Mouse (Mus musculus): ENCODE measurements around the gene Adamts16. TPM values are rescaled to one million over a fixed set of nuclear protein-coding genes. Genes with fewer than 3 reads are reported as not detected.

The Adamts16 gene
- polyA plus RNA-seq, 1 experiment from 2014 or later: 0.73 TPM

GRCm38 (mm10) chr13:70845526-70845925, 3.9 kb upstream of the Adamts16 start:
- H3K27ac ChIP-seq (replicated peaks; ENCODE audit: low read depth, low read length): no peak overlapping the region
- H3K9ac ChIP-seq (ENCODE audit: low read length): no peak overlapping the region
- DNase-seq (ENCODE audit: low spot score) (no peak), ATAC-seq (ENCODE audit: insufficient number of reproducible peaks, low FRiP score, low TSS enrichment, low read depth) (no peak)
- H3K9me3 ChIP-seq (ENCODE audit: control insufficient read depth, low read length): no peaks in the 10 kb centered on the region
- WGBS: 81% methylated on average over 7 of the region's 7 CpGs
- H3K4me1 ChIP-seq (ENCODE audit: control insufficient read depth, insufficient read depth, low read length): no peaks in the 10 kb centered on the region
- peaks cover 21% of the 10 kb centered on the region for H3K27me3 ChIP-seq (ENCODE audit: control insufficient read depth, insufficient read depth, low read length)
- H3K36me3 ChIP-seq (ENCODE audit: control insufficient read depth, insufficient read depth, low read length): no peaks in the 10 kb centered on the region
- H3K4me3 ChIP-seq (ENCODE audit: low read depth, low read length): no peak overlapping the region
- no peak overlapping the region for H3K4me2 ChIP-seq (ENCODE audit: low read depth, severe bottlenecking)

- no peak for ATAC-seq (ENCODE audit: insufficient number of reproducible peaks, low FRiP score, low TSS enrichment, low read depth)
- H3K9ac ChIP-seq (ENCODE audit: low read length): no peak overlapping the region
- WGBS: 44% methylated on average over 3 of the region's 4 CpGs
- H3K4me3 ChIP-seq (ENCODE audit: low read depth, low read length): no peak overlapping the region
- H3K4me1 ChIP-seq (ENCODE audit: control insufficient read depth, insufficient read depth, low read length): no peaks in the 10 kb centered on the region
- no peak overlapping the region for H3K27ac ChIP-seq (replicated peaks; ENCODE audit: low read depth, low read length)
- H3K4me2 ChIP-seq (ENCODE audit: low read depth, severe bottlenecking): no peak overlapping the region
- H3K27me3 ChIP-seq (ENCODE audit: control insufficient read depth, insufficient read depth, low read length): peaks cover 22% of the 10 kb centered on the region
- H3K9me3 ChIP-seq (ENCODE audit: control insufficient read depth, low read length): no peaks in the 10 kb centered on the region
- DNase-seq (ENCODE audit: low spot score): no peak
- no peaks in the 10 kb centered on the region for H3K36me3 ChIP-seq (ENCODE audit: control insufficient read depth, insufficient read depth, low read length)
Observed at GRCm38 (mm10) chr13:70842126-70842525, 515 bp upstream of the Adamts16 start.

- H3K9me3 ChIP-seq (ENCODE audit: control insufficient read depth, low read length): no peaks in the 10 kb centered on the region
- no peak overlapping the region for H3K9ac ChIP-seq (ENCODE audit: low read length)
- H3K4me3 ChIP-seq (ENCODE audit: low read depth, low read length): no peak overlapping the region
- peaks cover 22% of the 10 kb centered on the region for H3K27me3 ChIP-seq (ENCODE audit: control insufficient read depth, insufficient read depth, low read length)
- peak; percentile 82 for DNase-seq (ENCODE audit: low spot score)
- no peaks in the 10 kb centered on the region for H3K4me1 ChIP-seq (ENCODE audit: control insufficient read depth, insufficient read depth, low read length)
- no peak overlapping the region for H3K27ac ChIP-seq (replicated peaks; ENCODE audit: low read depth, low read length)
- WGBS: 9% methylated on average over 6 of the region's 6 CpGs
- no peak overlapping the region for H3K4me2 ChIP-seq (ENCODE audit: low read depth, severe bottlenecking)
- no peaks in the 10 kb centered on the region for H3K36me3 ChIP-seq (ENCODE audit: control insufficient read depth, insufficient read depth, low read length)
- peak; percentile 35; the same call in 1 of the 2 replicates for ATAC-seq (ENCODE audit: insufficient number of reproducible peaks, low FRiP score, low TSS enrichment, low read depth)
Observed at GRCm38 (mm10) chr13:70840161-70840560, 1.4 kb downstream of the Adamts16 start.

GRCm38 (mm10) chr13:70837571-70837970, 4.0 kb downstream of the Adamts16 start:
- Histone ChIP-seq H3K9ac (ENCODE audit: low read length) (no peak overlapping the region), H3K27ac (replicated peaks; ENCODE audit: low read depth, low read length) (no peak overlapping the region), H3K4me1 (ENCODE audit: control insufficient read depth, insufficient read depth, low read length) (no peaks in the 10 kb centered on the region), H3K27me3 (ENCODE audit: control insufficient read depth, insufficient read depth, low read length) (peaks cover 21% of the 10 kb centered on the region), H3K4me2 (ENCODE audit: low read depth, severe bottlenecking) (no peak overlapping the region), H3K9me3 (ENCODE audit: control insufficient read depth, low read length) (no peaks in the 10 kb centered on the region), H3K4me3 (ENCODE audit: low read depth, low read length) (no peak overlapping the region), H3K36me3 (ENCODE audit: control insufficient read depth, insufficient read depth, low read length) (no peaks in the 10 kb centered on the region)
- no peak for ATAC-seq (ENCODE audit: insufficient number of reproducible peaks, low FRiP score, low TSS enrichment, low read depth)
- WGBS: 85% methylated on average over 5 of the region's 5 CpGs
- no peak for DNase-seq (ENCODE audit: low spot score)

GRCm38 (mm10) chr13:70836246-70836645, 5.4 kb downstream of the Adamts16 start:
- ATAC-seq (ENCODE audit: insufficient number of reproducible peaks, low FRiP score, low TSS enrichment, low read depth) (no peak), DNase-seq (ENCODE audit: low spot score) (no peak)
- Histone ChIP-seq H3K4me1 (ENCODE audit: control insufficient read depth, insufficient read depth, low read length) (no peaks in the 10 kb centered on the region), H3K27me3 (ENCODE audit: control insufficient read depth, insufficient read depth, low read length) (peaks cover 8% of the 10 kb centered on the region), H3K9ac (ENCODE audit: low read length) (no peak overlapping the region), H3K4me2 (ENCODE audit: low read depth, severe bottlenecking) (no peak overlapping the region), H3K36me3 (ENCODE audit: control insufficient read depth, insufficient read depth, low read length) (no peaks in the 10 kb centered on the region), H3K4me3 (ENCODE audit: low read depth, low read length) (no peak overlapping the region), H3K27ac (replicated peaks; ENCODE audit: low read depth, low read length) (no peak overlapping the region), H3K9me3 (ENCODE audit: control insufficient read depth, low read length) (no peaks in the 10 kb centered on the region)
- WGBS: 64% methylated on average over 7 of the region's 7 CpGs

GRCm38 (mm10) chr13:70832593-70833138, 8.9 kb downstream of the Adamts16 start:
- WGBS: 89% methylated on average over 6 of the region's 6 CpGs
- H3K4me3 ChIP-seq (ENCODE audit: low read depth, low read length): no peak overlapping the region
- no peak for ATAC-seq (ENCODE audit: insufficient number of reproducible peaks, low FRiP score, low TSS enrichment, low read depth)

GRCm38 (mm10) chr13:70831041-70831440, 10.6 kb downstream of the Adamts16 start:
- Histone ChIP-seq H3K9me3 (ENCODE audit: control insufficient read depth, low read length) (no peaks in the 10 kb centered on the region), H3K4me1 (ENCODE audit: control insufficient read depth, insufficient read depth, low read length) (no peaks in the 10 kb centered on the region), H3K27me3 (ENCODE audit: control insufficient read depth, insufficient read depth, low read length) (no peaks in the 10 kb centered on the region), H3K4me2 (ENCODE audit: low read depth, severe bottlenecking) (no peak overlapping the region), H3K36me3 (ENCODE audit: control insufficient read depth, insufficient read depth, low read length) (no peaks in the 10 kb centered on the region), H3K27ac (replicated peaks; ENCODE audit: low read depth, low read length) (no peak overlapping the region), H3K9ac (ENCODE audit: low read length) (no peak overlapping the region), H3K4me3 (ENCODE audit: low read depth, low read length) (no peak overlapping the region)
- DNase-seq (ENCODE audit: low spot score) (no peak), ATAC-seq (ENCODE audit: insufficient number of reproducible peaks, low FRiP score, low TSS enrichment, low read depth) (no peak)
- WGBS: 73% methylated on average over 4 of the region's 4 CpGs

More at GRCm38 (mm10) chr13:70832593-70833138, 8.9 kb downstream of the Adamts16 start:
- DNase-seq (ENCODE audit: low spot score): no peak
- H3K36me3 ChIP-seq (ENCODE audit: control insufficient read depth, insufficient read depth, low read length): no peaks in the 10 kb centered on the region
- H3K4me2 ChIP-seq (ENCODE audit: low read depth, severe bottlenecking): no peak overlapping the region
- H3K4me1 ChIP-seq (ENCODE audit: control insufficient read depth, insufficient read depth, low read length): no peaks in the 10 kb centered on the region
- H3K27me3 ChIP-seq (ENCODE audit: control insufficient read depth, insufficient read depth, low read length): no peaks in the 10 kb centered on the region
- no peak overlapping the region for H3K27ac ChIP-seq (replicated peaks; ENCODE audit: low read depth, low read length)
- H3K9me3 ChIP-seq (ENCODE audit: control insufficient read depth, low read length): no peaks in the 10 kb centered on the region
- H3K9ac ChIP-seq (ENCODE audit: low read length): no peak overlapping the region

- H3K27me3 ChIP-seq (ENCODE audit: control insufficient read depth, insufficient read depth, low read length): no peaks in the 10 kb centered on the region
- no peaks in the 10 kb centered on the region for H3K9me3 ChIP-seq (ENCODE audit: control insufficient read depth, low read length)
- no peak overlapping the region for H3K9ac ChIP-seq (ENCODE audit: low read length)
- H3K4me3 ChIP-seq (ENCODE audit: low read depth, low read length): no peak overlapping the region
- ATAC-seq (ENCODE audit: insufficient number of reproducible peaks, low FRiP score, low TSS enrichment, low read depth) (no peak), DNase-seq (ENCODE audit: low spot score) (no peak)
- no peaks in the 10 kb centered on the region for H3K36me3 ChIP-seq (ENCODE audit: control insufficient read depth, insufficient read depth, low read length)
- 61% methylated on average over 4 of the region's 4 CpGs for WGBS
- H3K4me1 ChIP-seq (ENCODE audit: control insufficient read depth, insufficient read depth, low read length): no peaks in the 10 kb centered on the region
- no peak overlapping the region for H3K27ac ChIP-seq (replicated peaks; ENCODE audit: low read depth, low read length)
- no peak overlapping the region for H3K4me2 ChIP-seq (ENCODE audit: low read depth, severe bottlenecking)
Observed at GRCm38 (mm10) chr13:70827507-70827906, 14.1 kb downstream of the Adamts16 start.

GRCm38 (mm10) chr13:70825265-70825664, 16.3 kb downstream of the Adamts16 start:
- no peaks in the 10 kb centered on the region for H3K9me3 ChIP-seq (ENCODE audit: control insufficient read depth, low read length)
- no peak overlapping the region for H3K4me2 ChIP-seq (ENCODE audit: low read depth, severe bottlenecking)
- no peak for DNase-seq (ENCODE audit: low spot score)
- WGBS: 56% methylated on average over 5 of the region's 5 CpGs
- H3K27ac ChIP-seq (replicated peaks; ENCODE audit: low read depth, low read length): no peak overlapping the region
- H3K4me1 ChIP-seq (ENCODE audit: control insufficient read depth, insufficient read depth, low read length): no peaks in the 10 kb centered on the region
- no peak overlapping the region for H3K9ac ChIP-seq (ENCODE audit: low read length)
- no peak for ATAC-seq (ENCODE audit: insufficient number of reproducible peaks, low FRiP score, low TSS enrichment, low read depth)
- no peak overlapping the region for H3K4me3 ChIP-seq (ENCODE audit: low read depth, low read length)
- H3K36me3 ChIP-seq (ENCODE audit: control insufficient read depth, insufficient read depth, low read length): no peaks in the 10 kb centered on the region
- no peaks in the 10 kb centered on the region for H3K27me3 ChIP-seq (ENCODE audit: control insufficient read depth, insufficient read depth, low read length)
